Mouse (Mus musculus) heart, postnatal 10 days (tissue): ENCODE results near the gene 1600002K03Rik. TPM values are rescaled to one million over a fixed set of nuclear protein-coding genes. Genes with fewer than 3 reads are reported as not detected.
"Not testable (repeated sequence)": the region's sequence is repeated elsewhere in the genome, so short reads cannot be mapped to it uniquely, and the experiment has no call there.

Experiments used
- DNase-seq, 2 experiments: peaks; one replicate each; pipeline ENCODE4 v3.0.0; 2021
- intact Hi-C: fragments of 180-260 bp; cut with DNase I; formaldehyde crosslinking; loops from one replicate; pipeline ENCODE4 v1.15.1; 2025
- total RNA-seq, 2 experiments: library from RNA; stranded (reverse); gene quantifications; 2 replicates each; pipeline ENCODE4 v1.2.3; 2021

The 1600002K03Rik gene
- total RNA-seq, 2 experiments from 2014 or later, result 3.1 to 3.4 TPM

GRCm38 (mm10) chr10:80208248-80208647, 35.5 kb downstream of the 1600002K03Rik start:
- intact Hi-C loops, result no loop called here
- no peak for DNase-seq

DNA sequence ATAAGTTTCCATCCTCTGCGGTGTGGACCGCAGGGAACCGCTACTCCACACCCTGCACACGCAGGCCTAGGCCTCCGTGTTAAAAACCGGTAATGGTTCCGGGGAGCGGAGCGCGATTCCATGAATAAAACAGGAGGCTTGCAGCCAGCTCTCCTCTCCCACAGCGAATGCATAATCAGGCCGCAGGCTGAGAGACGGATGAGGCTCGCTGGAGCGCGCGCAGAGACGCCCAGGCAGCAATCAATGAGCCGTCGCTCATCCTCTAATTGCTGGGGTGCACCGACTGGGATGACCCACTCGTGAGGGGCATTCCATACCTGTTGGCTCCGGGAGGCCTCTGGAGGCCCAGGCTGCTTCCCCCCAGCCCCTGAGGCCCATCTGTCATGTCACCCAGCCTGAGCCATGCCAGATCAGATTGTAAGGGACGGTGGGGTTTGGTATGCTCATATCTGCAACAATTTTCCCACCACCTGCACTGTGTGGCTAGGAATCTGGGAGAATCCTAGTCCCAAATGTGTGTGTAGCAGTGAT, 36.2 kb downstream of the 1600002K03Rik start:
- DNase-seq, result no peak
- intact Hi-C loops, result no loop called here

- DNase-seq, intact Hi-C loops: not testable (repeated sequence)
Measured at GRCm38 (mm10) chr10:80211547-80212103, 38.9 kb downstream of the 1600002K03Rik start.

- peak in 1 of 2 experiments; percentile 11 for DNase-seq
- intact Hi-C loops, result no loop called here
Measured at GRCm38 (mm10) chr10:80215048-80215772, 42.5 kb downstream of the 1600002K03Rik start.

GRCm38 (mm10) chr10:80220676-80221075, 47.9 kb downstream of the 1600002K03Rik start:
- intact Hi-C loops, result no loop called here
- DNase-seq, result no peak

GRCm38 (mm10) chr10:80223137-80223536, 50.4 kb downstream of the 1600002K03Rik start:
- DNase-seq, intact Hi-C loops: not testable (repeated sequence)

Other genes with a start within 250 kb of the 1600002K03Rik start
- gene Arid3a, start 245.9 kb upstream of the 1600002K03Rik start, total RNA-seq, result 1 to 10 TPM; 3.1 to 3.2 TPM
- 10 to 100 TPM; 22.7 to 23.4 TPM for gene Wdr18, start 212.8 kb upstream of the 1600002K03Rik start, total RNA-seq
- gene Grin3b, start 202.2 kb upstream of the 1600002K03Rik start, total RNA-seq, result not detected
- 100 to 1,000 TPM; 126 to 132 TPM for gene Tmem259, start 188.6 kb upstream of the 1600002K03Rik start, total RNA-seq
- gene Cnn2, start 184.4 kb upstream of the 1600002K03Rik start, total RNA-seq, result 10 to 100 TPM; 60.3 to 65.6 TPM
- gene Abca7, start 176.4 kb upstream of the 1600002K03Rik start, total RNA-seq, result 1 to 10 TPM; 7.8 to 8.2 TPM
- 1 to 10 TPM; 5.0 to 6.1 TPM for gene Arhgap45, start 156.3 kb upstream of the 1600002K03Rik start, total RNA-seq
- gene Polr2e, start 133.1 kb upstream of the 1600002K03Rik start, total RNA-seq, result 10 to 100 TPM; 79.0 to 79.1 TPM
- gene Gpx4, start 125.8 kb upstream of the 1600002K03Rik start, total RNA-seq, result 100 to 1,000 TPM; 551 to 562 TPM
- gene Sbno2, start 67.4 kb upstream of the 1600002K03Rik start, total RNA-seq, result 10 to 100 TPM; 15.1 to 17.6 TPM
- 100 to 1,000 TPM; 110 to 112 TPM for gene Stk11, start 57.1 kb upstream of the 1600002K03Rik start, total RNA-seq
- gene Atp5d, start 34.3 kb upstream of the 1600002K03Rik start, total RNA-seq, result 1,000 to 10,000 TPM; 1,058 to 1,125 TPM
- gene Cbarp, start 32.1 kb upstream of the 1600002K03Rik start, total RNA-seq, result 1 to 10 TPM; 3.2 to 4.1 TPM
- gene Midn, start 24.7 kb upstream of the 1600002K03Rik start, total RNA-seq, result 100 to 1,000 TPM; 132 to 190 TPM
- gene Cirbp, start 7.0 kb upstream of the 1600002K03Rik start, total RNA-seq, result 100 to 1,000 TPM; 113 to 134 TPM
- 1 to 10 TPM; 1.4 to 1.7 TPM for gene Efna2, start 6.5 kb downstream of the 1600002K03Rik start, total RNA-seq
- gene Mum1, start 53.5 kb downstream of the 1600002K03Rik start, total RNA-seq, result 10 to 100 TPM; 20.3 to 23.1 TPM
- 100 to 1,000 TPM; 609 to 639 TPM for gene Ndufs7, start 76.2 kb downstream of the 1600002K03Rik start, total RNA-seq
- gene Gamt, start 88.1 kb downstream of the 1600002K03Rik start, total RNA-seq, result 10 to 100 TPM; 19.3 to 21.3 TPM
- gene Dazap1, start 88.5 kb downstream of the 1600002K03Rik start, total RNA-seq, result 10 to 100 TPM; 86.4 to 95.4 TPM
- gene Rps15, start 119.5 kb downstream of the 1600002K03Rik start, total RNA-seq, result 100 to 1,000 TPM; 859 to 871 TPM
- 1 to 10 TPM; 4.7 to 5.0 TPM for gene Apc2, start 123.0 kb downstream of the 1600002K03Rik start, total RNA-seq
- gene 2310011J03Rik, start 147.6 kb downstream of the 1600002K03Rik start, total RNA-seq, result 10 to 100 TPM; 15.3 to 17.9 TPM
- gene Pcsk4, start 156.6 kb downstream of the 1600002K03Rik start, total RNA-seq, result 1 to 10 TPM; 1.7 to 1.8 TPM
- 1 to 10 TPM; 2.2 to 2.4 TPM for gene Reep6, start 157.0 kb downstream of the 1600002K03Rik start, total RNA-seq
- gene Adamtsl5, start 175.5 kb downstream of the 1600002K03Rik start, total RNA-seq, result 10 to 100 TPM; 36.9 to 42.9 TPM
- under 1 TPM in 1 of 2 experiments, not detected in 1; 0.25 TPM for gene Plk5, start 183.5 kb downstream of the 1600002K03Rik start, total RNA-seq
- gene Mex3d, start 214.7 kb downstream of the 1600002K03Rik start, total RNA-seq, result 10 to 100 TPM; 12.7 to 16.1 TPM
- gene Mbd3, start 226.6 kb downstream of the 1600002K03Rik start, total RNA-seq, result 100 to 1,000 TPM; 102 to 105 TPM
- gene Uqcr11, start 233.9 kb downstream of the 1600002K03Rik start, total RNA-seq, result 1,000 to 10,000 TPM; 1,658 to 1,691 TPM